Mouse (Mus musculus) olfactory bulb, adult 2 months (tissue): ENCODE measurements around the gene Tgif2.

Experiments used
- CTCF ChIP-seq: fragments of 200-500 bp; IDR thresholded peaks from 2 replicates; pipeline ENCODE4 v1.5.1; 2012; ENCODE audit warnings: low read depth, mild to moderate bottlenecking, low read length, moderate library complexity; ENCODE audit not compliant: insufficient read depth
- POLR2A ChIP-seq: fragments of 200-500 bp; IDR thresholded peaks from 2 replicates; pipeline ENCODE4 v1.6.1; 2012; ENCODE audit warnings: mild to moderate bottlenecking, low read depth, low read length, moderate library complexity; ENCODE audit not compliant: insufficient read depth

GRCm38 (mm10) chr2:156874047-156874759 lies 34.4 kb downstream of the Tgif2 start:
- no peak for TF ChIP-seq POLR2A
- TF ChIP-seq CTCF = no peak
